Mouse (Mus musculus): Measurements from ENCODE around the gene Pax3.

Pax3 gene

GRCm38 (mm10) chr1:78198319-78198940, 1.5 kb upstream of the Pax3 start:
- DNase-seq (ENCODE audit: low read depth, low spot score): no peak

- DNase-seq (ENCODE audit: low read depth, low spot score): no peak
Measured at GRCm38 (mm10) chr1:78197351-78198234, 659 bp upstream of the Pax3 start.

DNA sequence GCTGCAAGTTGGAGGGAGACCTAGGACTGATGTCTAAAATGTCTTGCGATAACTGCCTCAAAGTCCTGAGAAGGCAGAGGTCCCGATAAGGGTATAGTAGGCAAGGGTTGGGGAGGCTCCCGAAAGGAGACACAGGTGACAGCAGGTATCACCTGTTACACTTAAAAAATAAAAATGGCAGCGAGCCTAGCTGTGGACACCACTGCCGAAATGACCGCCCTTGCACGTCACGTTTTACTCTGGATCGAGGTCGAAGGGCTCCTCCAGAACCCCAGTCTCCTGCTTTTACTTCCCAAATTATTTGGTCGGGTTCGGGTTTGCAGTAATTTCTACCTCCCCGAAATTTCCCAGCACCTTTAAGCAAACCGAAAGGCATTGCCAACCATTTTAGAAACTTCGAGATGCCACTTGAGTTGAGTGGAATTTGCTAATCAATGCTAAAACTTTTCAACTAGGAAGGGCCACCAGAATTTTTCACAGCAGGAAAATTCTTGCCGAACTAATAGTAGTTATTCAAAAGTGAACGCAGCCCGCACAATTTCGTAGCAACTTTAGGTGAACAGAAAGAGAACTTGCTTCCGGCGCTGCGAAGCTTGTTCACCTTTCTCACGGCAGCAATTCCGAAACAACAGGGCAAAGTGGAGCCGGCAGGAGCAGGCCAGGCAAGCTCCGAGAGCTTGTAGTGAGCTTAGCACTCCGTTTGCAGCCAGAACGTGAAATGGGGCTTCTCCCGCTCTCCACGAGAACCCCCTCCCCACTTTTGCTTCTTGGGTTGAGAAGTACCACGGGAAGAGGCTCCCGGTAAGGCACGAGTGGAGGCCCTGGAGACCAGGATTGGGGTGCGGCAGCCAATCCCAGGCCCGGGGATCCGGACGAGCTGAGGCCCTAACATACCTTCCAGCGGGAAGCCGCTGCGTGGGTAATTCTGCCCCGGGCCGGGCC, 892 bp downstream of the Pax3 start:
- DNase-seq (ENCODE audit: low read depth, low spot score): no peak

DNA sequence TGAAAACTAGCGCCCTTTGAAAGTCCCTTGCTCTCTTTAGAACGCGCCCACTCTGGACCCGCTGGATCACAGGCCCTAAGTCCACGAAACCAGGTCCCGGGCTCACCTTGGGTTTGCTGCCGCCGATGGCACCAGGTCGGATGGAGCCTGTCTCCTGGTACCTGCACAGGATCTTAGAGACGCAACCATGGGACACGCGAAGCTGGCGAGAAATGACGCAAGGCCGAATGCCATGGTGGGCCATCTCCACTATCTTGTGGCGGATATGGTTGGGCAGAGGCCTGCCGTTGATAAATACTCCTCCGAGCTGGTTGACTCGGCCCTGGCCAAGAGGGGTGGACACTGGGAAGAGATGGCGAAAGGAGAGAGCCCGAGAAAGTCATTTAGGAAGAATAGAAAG, 1.8 kb downstream of the Pax3 start:
- no peak for DNase-seq (ENCODE audit: low read depth, low spot score)

DNA sequence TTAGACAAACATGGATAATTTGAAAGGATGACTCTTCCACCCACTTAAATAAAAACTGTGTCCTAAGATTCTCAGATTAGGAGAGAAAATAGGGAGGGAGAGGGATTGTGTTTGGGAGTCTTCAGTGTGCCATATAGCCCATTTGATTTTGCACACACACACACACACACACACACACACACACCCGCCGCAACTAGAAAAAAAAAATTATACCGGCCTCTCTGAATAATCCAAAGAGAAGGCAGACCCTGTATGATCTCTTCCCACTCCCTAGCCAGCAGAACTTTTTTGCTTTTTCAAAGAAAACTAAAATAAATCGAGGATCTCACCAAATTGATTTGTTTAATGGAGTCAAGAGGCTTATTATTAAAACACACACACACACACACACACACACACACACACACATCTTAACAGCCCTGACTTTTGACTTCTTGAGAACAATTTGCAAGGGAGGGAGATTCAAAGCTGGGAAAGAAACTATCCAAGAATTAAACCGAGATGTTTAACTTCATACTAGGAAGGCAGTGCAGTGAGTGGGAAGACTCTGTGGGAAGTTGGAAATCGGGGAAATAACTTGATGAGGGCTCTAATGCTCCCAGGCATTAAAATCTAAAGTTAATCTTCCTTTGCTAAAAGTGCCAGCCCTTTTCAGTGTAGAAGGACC, 2.4 kb downstream of the Pax3 start:
- DNase-seq (ENCODE audit: low read depth, low spot score): no peak

GRCm38 (mm10) chr1:78193465-78193991, 3.4 kb downstream of the Pax3 start:
- no peak for DNase-seq (ENCODE audit: low read depth, low spot score)

DNA sequence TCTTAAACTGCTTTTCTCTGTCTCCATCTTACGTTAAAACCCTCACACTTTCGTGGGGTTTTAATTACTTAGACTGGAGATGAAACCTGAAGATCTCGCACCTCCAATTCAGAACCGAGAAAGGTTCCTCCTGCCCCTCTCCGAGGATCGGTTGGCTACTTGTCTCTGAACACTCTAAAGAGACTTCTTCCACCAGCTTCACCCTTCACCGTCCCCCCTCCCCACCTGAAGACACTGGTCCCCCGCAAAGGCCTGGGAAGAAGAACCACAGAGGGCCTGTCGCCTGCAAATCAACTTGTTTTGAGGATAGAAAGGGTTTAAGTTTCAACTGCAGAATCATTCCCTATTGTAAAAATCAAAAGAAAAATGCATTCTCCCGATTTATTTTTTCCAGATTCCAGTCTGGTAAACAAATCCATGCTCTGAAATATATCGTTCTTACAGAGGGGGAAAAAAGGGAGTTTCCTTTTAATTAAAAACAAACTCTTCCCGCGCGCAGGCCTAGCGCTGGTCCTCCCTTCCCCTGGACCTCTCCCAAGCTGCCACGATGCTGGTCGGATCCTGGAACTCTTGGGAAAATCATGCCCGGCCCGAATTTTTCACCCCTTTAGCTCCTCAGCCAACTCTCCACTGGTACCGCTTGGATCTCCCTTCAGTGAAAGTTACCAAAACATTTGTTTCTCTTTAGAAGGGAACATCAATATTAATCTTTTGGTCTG, 4.0 kb downstream of the Pax3 start:
- no peak for DNase-seq (ENCODE audit: low read depth, low spot score)

DNA sequence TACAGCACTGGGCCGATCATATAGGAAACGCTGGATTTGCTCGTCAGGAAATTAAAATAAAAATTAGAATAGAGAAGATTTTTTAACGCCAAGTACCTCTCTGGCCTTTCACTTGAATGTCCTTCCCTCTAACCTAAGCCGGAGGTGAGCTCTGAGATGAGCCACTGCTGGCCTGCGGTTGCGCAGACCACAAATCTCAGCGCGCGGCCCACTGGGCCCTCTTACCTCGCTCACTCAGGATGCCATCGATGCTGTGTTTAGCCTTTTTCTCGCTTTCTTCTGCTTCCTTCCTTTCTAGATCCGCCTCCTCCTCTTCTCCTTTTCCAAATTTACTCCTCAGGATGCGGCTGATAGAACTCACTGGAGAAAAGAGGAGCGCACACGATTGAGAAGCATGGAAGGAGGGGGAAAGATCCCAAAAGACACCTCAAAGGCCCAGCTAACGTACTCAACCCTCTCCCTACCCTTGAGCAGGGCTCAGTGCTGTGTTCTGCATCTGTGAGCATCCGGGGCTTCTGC, 4.7 kb downstream of the Pax3 start:
- no peak for DNase-seq (ENCODE audit: low read depth, low spot score)

DNA sequence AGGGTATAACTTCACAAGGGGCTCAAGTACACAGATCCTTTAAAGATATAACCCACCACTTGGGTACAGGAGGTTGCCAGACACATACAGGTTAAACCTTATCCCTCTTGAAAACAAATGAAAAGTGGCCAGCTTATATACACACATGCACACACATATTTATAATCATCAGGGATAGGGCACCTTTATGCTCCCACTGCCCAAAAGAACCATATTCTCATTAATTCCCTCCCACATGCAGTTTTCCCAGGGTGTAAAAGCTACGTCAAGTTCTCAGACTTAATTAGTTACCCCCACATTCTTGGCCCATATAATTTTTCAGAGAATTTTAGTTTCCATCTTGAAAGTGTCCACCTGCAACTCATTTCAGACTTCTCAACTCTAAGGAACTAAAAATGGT, 5.2 kb downstream of the Pax3 start:
- no peak for DNase-seq (ENCODE audit: low read depth, low spot score)

DNA sequence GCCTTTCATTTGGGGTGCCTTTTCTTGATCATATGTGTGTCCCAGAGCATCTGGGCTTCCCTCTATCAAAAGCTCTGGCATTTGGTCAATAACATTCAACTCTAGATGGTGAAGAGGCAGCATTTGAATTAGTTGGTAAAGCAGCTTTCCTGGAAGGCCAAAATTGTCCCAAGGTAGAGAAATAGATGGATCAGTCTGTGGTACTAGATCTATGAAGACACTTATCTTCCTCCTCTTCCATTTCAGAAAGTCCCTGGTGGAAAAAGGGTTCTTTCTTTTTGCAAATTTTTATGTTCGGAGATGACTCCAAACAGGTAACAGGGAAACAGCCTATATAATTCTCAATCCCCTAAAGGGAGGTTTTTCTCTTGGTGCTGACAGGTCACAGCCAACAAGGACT, 5.6 kb downstream of the Pax3 start:
- DNase-seq (ENCODE audit: low read depth, low spot score): no peak

GRCm38 (mm10) chr1:78190386-78191111, 6.4 kb downstream of the Pax3 start:
- no peak for DNase-seq (ENCODE audit: low read depth, low spot score)

- no peak for DNase-seq (ENCODE audit: low read depth, low spot score)
Measured at GRCm38 (mm10) chr1:78189501-78190345, 7.2 kb downstream of the Pax3 start.

GRCm38 (mm10) chr1:78189016-78189415, 7.9 kb downstream of the Pax3 start:
- no peak for DNase-seq (ENCODE audit: low read depth, low spot score)

GRCm38 (mm10) chr1:78188299-78188698, 8.6 kb downstream of the Pax3 start:
- no peak for DNase-seq (ENCODE audit: low read depth, low spot score)

- DNase-seq (ENCODE audit: low read depth, low spot score): no peak
Measured at GRCm38 (mm10) chr1:78187788-78188173, 9.2 kb downstream of the Pax3 start.

DNA sequence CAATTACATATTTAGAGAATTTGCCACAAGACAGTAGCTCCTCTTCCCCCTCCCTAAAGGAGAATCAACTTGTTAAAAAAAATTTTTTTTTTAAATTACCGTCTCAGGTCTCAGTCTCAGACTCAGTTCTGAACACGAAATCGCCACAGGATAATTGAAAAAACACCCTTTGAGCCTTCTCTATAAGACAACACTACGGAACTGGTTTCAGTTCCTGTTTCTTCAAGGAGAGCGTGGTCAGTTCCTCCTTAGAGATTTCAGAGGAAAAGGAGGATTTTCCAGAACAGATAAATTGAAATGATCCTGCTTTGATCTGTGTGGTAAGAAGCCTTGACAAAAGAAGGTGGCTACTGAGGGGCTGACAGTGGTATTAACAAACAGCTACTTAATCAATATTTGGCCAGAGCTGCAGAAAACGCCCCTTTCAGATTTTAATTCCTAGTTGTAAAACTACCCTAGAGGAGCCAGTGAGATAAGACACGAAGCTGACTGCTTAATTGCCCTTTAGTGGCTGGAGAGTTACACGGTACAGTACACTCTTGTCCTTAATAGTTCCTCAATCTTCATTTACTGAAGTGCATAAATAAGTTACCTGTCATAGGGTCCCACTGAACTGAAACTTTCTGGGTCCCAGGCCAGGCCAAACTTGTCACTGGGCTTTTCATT, 9.7 kb downstream of the Pax3 start:
- DNase-seq (ENCODE audit: low read depth, low spot score): no peak

DNA sequence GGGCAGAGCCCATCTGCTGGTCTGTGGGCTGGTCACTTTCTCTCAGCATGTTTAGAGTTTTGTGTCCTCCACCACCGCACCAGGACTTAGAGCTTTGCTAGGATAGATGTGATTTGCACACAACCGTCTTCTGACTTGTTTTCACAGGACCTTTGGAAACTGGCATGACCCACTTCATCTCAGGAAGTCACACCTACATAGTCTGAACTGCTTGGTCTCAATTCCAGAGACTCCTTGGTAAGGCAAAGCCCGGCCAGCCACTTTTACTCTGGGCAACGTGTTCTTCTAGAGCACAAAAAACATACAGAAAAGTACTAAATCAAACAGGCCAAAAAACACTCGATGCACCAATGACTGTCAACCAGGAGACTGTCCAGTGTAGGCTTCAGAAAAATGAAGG, 14.0 kb downstream of the Pax3 start:
- no peak for DNase-seq (ENCODE audit: low read depth, low spot score)

DNA sequence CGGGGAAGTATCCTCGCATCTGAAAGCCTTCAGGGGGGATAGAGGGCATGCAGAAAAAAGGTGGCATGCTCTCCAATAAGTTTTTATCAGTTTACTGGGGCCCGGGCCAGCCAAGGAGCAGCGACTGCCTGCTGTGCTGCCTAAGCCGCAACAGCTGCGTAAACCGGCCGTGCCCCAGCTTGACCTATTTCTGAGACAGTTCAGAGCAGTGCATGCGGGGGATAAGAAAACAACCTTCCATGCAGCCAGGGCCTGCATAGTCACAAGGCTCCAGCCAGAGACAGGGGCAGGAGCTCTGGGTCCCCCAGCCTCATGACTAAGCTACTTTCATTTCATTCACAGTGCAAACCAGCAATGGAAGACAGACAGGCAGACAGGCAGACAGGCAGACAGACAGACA, 15.1 kb downstream of the Pax3 start:
- DNase-seq (ENCODE audit: low read depth, low spot score): no peak

Data from forelimb bud, embryonic 11.5 days (tissue).